Mouse (Mus musculus) skeletal muscle tissue, adult 2 months (tissue): ENCODE data around the gene Barhl1.

ENCODE experiments used
- DNase-seq: peaks from one replicate; pipeline ENCODE4 v3.0.0-alpha.2; 2012; ENCODE audit warnings: low read depth, low spot score

The Barhl1 gene

DNA sequence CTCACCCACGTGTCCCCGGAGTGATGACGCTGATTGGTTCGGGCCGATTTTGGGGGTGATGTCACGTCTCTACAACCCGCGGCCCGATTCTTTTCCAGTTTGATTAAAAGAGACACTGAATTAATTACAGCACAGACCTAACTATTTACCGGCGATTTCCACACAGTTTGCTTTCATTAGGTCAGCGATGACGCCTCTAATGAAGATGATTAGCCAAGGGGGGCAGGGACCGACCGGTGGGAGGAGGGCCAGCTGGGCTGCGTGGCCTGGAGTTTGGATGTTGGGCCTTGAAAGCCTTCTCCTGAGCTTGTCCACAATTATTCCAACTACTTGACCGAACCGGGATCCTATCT is at the start of gene Barhl1:
Gene Barhl1 (minus strand): TSS at position 156 of the 353 bp plus-strand sequence.
- DNase-seq = no peak

DNA sequence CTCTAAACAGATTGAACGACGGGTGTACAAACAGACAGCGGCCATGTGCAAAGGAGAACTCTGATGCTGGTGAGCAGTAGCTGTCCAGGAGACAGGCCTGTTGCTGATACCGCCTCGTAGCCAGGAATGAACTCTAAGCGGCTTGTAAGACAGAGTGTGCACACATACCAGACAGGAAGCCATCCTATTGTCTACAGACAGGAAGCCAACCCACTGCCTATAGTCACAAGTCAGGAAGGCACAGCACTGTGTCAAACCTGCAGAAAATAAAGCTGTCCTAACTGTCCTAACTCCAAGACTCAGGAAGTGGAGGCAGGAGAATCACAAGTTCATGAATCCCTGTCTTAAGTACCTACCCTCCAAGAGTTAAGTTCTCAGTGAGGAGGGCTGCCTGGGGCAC is 47.1 kb upstream of the Barhl1 start:
- DNase-seq = no peak

DNA sequence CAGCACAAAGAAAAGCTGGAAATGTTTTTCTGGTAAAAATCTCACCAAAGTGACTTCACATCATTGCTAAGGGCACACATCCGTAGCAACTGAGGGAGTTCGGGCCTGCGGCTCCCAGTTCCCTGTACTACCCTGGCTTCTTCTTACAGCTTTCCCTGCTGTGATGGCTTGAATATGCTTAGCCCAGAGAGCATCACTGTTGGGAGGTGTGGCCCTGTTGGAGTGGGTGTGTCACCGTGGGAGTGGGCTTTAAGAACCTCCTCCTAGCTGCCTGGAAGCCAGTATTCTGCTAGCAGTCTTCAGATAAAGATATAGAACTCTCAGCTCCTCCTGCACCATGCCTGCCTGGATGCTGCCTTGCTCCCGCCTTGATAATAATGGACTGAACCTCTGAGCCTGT is 45.2 kb upstream of the Barhl1 start:
- no peak for DNase-seq

DNA sequence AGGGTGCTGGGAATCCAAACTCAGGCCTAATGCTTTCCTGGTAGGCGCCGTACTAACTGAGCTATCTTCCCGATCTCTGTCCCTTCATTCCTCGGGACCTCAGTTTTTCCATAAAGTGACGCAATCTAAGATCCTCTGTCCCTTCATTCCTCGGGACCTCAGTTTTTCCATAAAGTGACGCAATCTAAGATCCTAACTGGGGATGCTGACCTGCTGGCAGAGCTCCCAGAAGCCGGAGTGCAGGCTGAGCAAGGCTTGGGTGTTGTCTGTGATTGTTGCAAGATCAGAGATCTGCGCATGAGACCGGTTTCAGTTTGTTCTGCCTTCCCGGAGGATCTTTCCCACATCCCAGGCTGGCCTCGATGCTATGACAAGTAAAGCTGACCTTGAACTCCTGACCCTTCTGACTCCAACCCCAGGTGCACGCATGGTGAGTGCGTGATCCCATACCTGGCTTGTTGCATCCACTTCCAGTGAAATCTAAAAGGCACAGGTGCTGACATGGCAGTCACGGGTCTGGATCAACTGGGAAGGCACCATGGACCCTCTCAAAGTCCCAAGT is 44.6 kb upstream of the Barhl1 start:
- peak; percentile 13 for DNase-seq

DNA sequence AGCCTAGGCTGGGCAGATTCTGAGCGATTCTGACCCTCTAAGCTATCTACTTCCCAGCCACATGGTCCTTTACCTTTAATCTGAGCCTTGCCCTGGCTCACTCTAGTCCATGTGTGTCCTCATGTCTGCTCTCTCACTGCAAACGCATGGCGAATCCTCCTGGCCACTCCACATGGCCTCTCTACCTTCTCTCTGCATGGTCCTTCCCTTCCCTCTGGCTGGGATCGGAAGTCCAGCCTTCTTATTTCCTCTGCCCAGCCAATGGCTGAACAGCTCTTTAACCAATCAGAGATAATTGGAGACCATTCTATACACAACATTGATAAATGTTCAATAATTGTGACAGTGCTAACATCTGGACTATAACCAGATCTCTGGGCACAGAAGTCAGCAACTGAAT is 40.4 kb upstream of the Barhl1 start:
- DNase-seq = no peak

- DNase-seq = no peak
These were observed 38.1 kb upstream of the Barhl1 start for GRCm38 (mm10) chr2:28954595-28954994.

DNA sequence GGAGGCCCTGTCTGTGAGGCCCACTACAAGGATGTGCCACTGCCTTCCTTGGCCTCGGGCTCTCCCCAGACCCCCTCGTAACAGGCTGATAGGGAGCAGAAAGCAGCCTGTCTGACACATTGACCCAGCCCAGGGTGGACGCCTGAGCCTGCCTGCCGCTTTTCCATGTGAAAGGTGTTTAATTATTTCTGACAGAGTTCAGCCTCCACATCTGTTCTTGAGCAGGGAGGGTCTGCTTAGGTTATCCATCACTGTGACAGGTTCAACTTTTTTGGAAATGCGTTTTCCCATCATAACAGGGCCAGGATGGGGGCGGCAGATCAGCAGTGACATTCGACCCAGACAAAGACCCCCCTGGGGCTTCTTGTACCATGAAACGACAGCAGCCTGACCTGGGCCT is 36.5 kb upstream of the Barhl1 start:
- no peak for DNase-seq

GRCm38 (mm10) chr2:28946312-28946711 is 29.8 kb upstream of the Barhl1 start:
- DNase-seq = no peak

DNA sequence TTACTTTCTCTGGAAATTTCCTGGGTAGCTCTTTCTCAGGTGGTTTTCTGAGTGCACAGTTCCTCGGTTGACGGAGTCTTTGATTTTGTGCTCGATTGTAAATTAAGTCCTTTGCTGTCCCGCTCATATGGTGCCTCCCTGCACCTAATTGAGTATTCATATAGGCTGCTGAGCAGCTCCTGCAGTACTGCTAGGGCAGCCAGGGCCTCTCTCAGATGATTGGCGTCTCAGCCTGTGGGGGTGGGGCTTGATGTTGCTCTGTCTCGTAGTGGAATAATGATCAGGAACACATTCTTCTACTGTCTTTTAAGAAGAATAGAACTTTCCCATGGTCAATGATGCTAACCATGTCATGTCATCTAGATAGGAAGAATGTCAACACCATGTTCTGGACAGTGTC is 28.9 kb upstream of the Barhl1 start:
- DNase-seq = no peak

GRCm38 (mm10) chr2:28943666-28944516 is 27.4 kb upstream of the Barhl1 start:
- DNase-seq = no peak

- DNase-seq = no peak
These were observed 22.5 kb upstream of the Barhl1 start for GRCm38 (mm10) chr2:28938997-28939396.

- DNase-seq = no peak
These were observed 14.1 kb upstream of the Barhl1 start for GRCm38 (mm10) chr2:28930571-28930970.

DNA sequence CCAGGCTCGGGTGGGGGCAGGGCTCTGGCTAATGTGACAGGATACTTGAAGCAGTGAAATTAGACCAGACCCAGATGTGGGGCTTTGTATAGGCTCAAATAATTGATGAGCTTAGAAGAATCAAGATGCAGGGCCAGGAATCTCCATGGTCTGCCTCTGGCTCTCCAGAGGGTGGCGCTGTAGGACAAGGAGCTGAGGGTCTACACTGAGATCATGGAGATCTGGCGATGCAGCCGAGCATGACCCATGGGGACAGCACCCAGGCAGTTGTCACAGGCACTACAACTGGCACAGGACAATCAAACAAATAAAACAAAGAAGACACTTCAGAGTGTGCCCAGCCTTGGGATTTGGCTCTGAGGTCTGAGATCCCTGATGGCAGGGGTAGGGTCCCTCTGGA is 7.4 kb upstream of the Barhl1 start:
- DNase-seq = peak; percentile 34

DNA sequence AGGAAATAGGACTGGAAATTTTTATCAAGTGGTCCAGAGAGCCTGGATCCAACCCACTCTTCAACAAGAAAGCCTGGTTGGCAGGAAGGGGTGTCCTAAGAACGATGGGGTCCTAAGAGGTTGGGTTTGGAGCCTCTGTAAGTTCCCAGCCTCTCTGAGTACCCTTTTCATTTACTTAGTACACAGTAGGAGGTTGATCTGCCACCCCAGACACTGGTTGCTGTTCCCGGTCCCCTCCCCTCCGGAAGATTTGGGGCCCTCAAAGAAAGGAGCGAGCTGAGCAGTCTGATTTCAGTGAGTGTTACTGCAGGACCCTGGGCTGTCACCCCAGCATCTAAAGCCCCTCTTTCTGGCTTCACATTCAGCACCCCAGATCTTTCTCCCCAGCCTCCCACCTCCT is 2.5 kb upstream of the Barhl1 start:
- DNase-seq = no peak

GRCm38 (mm10) chr2:28917518-28918361 is 1.3 kb upstream of the Barhl1 start:
- DNase-seq = no peak

GRCm38 (mm10) chr2:28917156-28917517 is 669 bp upstream of the Barhl1 start:
- DNase-seq = no peak

DNA sequence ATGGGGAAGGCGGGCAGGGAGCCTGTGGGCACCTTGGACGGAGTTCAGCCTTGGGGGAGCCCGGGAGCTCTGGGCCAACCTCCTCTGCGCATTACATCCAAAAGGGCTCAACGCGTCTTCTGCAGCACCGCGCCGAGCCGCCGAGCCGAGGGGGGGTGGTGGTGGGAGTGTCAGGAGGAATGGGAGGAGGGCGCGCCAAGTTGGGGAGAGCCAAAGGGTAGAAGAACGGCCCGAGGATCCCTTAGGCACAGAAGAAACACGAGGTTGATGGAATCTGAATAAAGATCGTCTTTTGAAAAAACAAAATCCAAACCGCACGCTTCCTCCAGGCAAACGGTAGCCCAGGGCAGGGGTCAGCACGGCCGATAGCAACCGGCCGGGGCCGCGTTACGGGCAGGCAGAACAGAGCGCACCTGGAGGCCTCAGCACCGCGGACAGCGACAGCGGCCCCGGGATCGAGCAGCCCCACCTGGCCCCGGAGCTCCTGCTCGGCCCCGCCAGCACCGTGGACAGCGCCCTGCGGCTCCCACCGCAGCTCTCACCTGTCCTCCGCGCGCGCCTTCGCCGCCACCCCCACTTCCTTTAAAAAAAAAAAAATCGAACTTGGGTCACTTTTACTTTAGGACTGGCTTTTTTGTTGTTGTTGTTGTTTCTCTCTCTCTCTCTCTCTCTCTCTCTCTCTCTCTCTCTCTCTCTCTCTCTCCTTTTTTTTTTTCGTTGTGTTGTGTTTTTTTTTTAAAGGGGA is 528 bp downstream of the Barhl1 start:
- DNase-seq = peak; percentile 12

GRCm38 (mm10) chr2:28915104-28915738 is 1.2 kb downstream of the Barhl1 start:
- no peak for DNase-seq

- no peak for DNase-seq
These were observed 2.3 kb downstream of the Barhl1 start for GRCm38 (mm10) chr2:28914121-28914520.

- DNase-seq = no peak
These were observed 3.5 kb downstream of the Barhl1 start for GRCm38 (mm10) chr2:28912961-28913360.

GRCm38 (mm10) chr2:28912039-28912700 is 4.3 kb downstream of the Barhl1 start:
- DNase-seq = no peak
